Mouse (Mus musculus): ENCODE measurements around the gene Chst14.

DNA sequence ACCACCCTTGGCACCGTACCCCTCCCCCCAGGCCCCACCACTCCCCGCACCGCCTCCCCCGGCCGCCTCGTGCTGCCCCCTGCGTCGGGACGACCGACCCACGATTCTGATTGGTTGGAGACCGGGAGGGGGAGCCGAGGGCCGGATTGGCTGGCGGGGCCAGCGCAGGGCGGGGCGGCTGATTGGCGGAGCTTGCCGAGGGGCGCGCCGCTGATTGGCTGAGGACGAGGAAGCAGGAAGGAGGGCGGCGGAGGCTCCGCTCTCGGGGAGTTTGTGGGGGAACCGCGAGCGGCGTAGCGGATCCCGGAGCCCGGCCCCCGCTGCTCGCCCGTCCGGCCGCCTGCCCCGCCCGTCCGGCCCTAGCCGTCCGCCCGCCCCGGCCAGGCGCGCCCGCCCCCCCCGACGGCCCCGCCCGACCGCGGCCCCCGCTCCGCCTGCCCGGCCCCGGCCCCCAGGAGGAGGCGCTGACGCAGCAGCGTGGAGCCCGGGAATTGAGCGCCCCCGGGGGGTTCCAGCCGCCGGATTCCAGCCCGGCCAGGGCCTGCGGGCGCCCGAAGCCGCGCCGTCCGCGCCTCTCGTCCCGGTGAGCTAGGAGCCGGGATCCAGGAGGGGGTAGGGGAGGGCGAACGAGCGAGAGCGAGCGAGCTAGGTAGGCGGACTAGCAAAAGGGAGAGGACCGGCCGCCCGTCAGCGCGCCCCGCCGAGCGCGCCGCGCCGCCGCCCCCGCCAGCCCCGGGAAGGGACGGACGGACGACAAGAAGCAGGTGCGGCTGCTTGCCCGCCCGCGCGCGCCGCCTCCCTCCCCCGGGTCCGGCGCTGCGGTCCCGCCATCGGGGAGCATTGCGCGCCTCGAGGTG is 24.9 kb upstream of the Chst14 start:
- TF ChIP-seq CTCF (IDR thresholded peaks at IDR 0.05; ENCODE audit: low read depth, low read length) (no peak), POLR2A (IDR thresholded peaks at IDR 0.05; ENCODE audit: insufficient read depth, low read length) (no peak)

Measured in ES-Bruce4 (cell line).